Mouse (Mus musculus) c-Kit-negative CD71-positive TER-119-positive erythroid progenitor cells, embryonic 14.5 days (primary cell): ENCODE data around the gene Nisch.

Experiments used
- DNase-seq: peaks from one replicate; pipeline ENCODE4 v3.0.0-alpha.2; 2013; ENCODE audit warnings: low read depth, low spot score

The Nisch gene

DNA sequence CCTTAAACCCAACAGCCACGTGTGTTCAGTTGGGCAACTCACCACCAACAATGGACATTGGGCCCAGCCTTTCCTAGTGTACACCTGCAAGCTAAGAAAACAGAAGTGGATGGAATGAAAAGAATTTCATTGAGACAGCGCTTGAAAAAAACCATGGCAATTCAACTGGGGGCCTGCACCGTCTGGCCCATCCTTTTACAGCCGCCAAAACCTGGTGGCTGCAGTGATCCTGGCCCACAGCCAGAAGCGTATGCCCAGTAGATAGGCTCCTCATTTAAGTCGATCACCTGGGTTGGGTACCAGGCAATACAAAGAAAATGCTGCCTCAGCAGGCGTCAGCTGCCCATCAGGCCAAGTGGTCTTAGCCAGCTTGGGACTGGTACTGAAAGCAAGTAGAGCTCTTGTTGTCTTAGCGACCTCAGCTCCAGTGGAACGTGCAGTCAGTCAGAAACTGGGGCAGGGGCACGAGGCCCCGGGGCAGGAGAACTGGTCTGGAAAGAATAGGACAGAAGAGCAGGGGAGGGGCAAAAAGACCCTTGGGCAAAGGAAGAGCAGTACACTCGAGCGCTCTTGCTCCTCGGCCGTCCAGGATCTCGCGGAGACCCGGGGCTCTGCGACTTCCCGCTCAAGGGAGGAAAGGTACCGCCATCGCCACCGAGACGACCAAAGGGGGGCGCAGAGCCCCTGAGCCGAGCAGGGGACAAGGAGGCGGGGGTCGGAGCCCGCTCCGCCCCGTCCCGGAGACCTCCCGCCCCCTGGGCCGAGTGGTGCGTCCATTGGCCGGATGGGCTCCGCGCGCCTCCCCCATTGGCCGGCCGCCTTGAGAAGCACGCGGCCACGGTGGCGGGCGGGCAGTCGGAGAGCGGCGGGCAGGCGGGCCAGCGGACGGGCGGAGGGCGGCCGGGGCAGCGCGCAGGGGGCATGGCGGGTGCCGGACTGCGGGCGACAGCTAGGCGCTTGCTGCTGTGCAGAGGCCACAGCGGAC lies 86.2 kb downstream of the Nisch start, which contains the start of gene Nt5dc2:
TSS of gene Nt5dc2 (plus strand) at position 818 of the 985 bp plus-strand sequence.
- DNase-seq: no peak

- no peak for DNase-seq
These were observed 87.2 kb downstream of the Nisch start for GRCm38 (mm10) chr14:31129326-31130235.

DNA sequence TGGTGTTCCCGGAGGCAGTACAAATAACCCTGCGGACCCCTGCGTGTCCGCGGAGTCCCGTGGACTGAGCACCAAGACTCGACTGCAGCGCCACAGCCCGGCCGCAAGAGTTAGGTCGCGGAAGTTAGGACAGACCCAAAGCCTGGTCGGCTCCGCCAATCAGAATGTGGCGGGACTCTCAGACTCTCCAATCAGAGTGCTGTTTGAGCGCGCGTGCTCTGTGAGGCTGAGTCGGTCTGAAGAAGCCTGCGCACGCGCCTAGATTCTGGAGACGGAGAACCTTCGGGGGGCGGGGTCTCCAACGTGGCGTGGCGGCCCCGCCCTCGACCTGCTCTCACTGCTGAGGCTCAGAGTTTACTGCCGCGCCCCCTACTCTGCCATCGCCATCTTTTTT lies 87.9 kb downstream of the Nisch start, which contains the start of gene Smim4:
TSS of gene Smim4 (minus strand) at position 131 of the 394 bp plus-strand sequence.
- DNase-seq: peak; percentile 96

DNA sequence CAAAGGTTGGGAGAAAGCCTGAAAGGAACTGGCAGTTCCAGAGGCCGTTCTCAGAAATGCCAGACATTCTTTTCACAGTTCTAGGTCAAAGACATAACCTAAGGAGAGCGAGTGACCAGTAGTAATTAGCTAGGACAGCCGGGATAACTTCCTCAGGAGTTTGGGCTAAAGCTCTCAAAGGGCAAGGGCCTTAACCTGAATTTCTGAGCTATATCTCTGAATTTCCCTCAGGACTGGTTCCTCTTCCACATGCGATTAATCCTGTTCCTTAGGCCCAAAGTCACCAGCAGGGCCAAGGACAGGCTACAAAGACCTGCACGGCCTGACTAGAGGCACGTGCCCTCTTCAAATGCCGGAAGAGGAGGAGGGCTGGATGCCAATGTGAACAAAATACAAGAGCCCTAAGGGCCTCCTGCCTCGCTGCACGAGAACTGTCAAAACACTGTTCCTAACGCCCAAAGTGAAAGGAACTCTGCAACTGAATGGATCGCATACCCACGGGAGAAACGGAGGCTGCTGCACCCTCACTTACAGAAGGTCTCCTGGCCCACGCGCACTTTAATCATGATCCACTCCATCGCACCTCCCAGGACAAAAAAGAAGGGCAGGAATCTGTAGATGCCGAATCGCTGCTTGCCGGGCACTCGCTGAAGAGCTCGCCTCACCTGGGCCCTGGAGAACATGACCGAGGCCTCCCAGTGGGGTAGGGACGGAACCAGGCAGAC lies 88.5 kb downstream of the Nisch start:
- no peak for DNase-seq

GRCm38 (mm10) chr14:31126826-31127225 lies 89.9 kb downstream of the Nisch start:
- no peak for DNase-seq

DNA sequence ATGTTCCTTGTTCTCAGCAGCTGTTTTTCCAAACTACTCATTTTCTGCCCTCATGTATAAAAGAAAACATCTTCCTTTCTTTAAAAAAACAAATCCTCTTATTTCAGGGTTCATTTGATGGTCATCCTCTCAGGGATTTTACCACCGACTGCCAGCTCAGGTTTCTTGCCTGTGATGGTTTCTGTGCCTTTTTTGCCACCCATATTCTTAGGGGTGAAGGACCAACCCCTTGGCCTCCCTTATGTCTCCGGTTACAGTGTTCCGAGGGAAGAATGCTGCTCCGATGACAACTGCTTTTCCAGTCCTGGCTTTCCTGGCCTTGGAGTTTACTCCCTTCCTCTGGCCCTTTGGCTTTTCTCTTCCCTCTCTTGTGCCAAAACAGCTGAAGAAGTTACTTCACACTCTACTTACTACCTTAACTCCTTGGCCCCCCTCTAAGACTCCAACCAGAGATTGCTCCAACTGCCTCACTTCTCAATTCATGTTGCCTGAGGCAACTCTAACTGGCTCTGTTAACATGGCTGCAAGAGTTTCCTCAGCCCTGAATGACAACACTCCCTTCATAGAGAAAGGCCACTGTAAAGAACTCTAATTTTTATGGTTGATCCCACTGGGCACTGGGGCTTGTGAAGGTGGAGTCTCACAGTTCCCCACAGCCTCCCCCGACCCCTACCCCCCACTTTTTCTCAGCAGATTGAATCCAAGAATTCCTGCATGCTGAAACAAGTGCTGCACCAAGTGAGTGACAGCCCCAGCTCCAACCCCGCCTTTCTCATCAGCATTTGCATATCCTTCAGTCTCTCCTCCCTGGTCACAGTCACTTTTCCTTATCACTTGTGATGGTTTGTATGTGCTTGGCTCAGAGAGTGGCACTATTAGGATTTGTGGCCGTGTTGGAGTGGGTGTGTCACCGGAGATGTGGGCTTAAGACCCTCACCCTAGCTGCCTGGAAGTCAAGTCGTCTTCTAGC lies 91.4 kb downstream of the Nisch start:
- DNase-seq: no peak
